Mouse (Mus musculus) MEL (cell line): ENCODE measurements around the gene Opa3. TPM values are rescaled to one million over a fixed set of nuclear protein-coding genes. Genes with fewer than 3 reads are reported as not detected.

Experiments used
- DNase-seq: peaks from one replicate; pipeline ENCODE4 v3.0.0; 2011; ENCODE audit warnings: low read depth, low spot score
- H3K27ac ChIP-seq: 2 replicates; pipeline ENCODE4 v1.5.1; 2012; ENCODE audit warnings: low read depth, mild to moderate bottlenecking, control low read depth, low read length, moderate library complexity; ENCODE audit not compliant: control insufficient read depth
- H3K27me3 ChIP-seq, 2 experiments: fragments of 150-350 bp in 1 of 2; sonication (generic) in 1 of 2; 2 replicates each; pipeline ENCODE4 v1.6.1; 2012; ENCODE audit warnings: low read length in 2 of 2, mild to moderate bottlenecking in 2 of 2, improper control_type of control experiment in 1 of 2, moderate library complexity in 1 of 2; ENCODE audit not compliant: insufficient read depth in 2 of 2, control insufficient read depth in 1 of 2
- H3K36me3 ChIP-seq, 2 experiments: 2 replicates each; pipeline ENCODE4 v1.6.1; 2012 to 2014; ENCODE audit warnings: low read length in 2 of 2, improper control_type of control experiment in 1 of 2, inconsistent platforms in 1 of 2, mild to moderate bottlenecking in 1 of 2; ENCODE audit not compliant: insufficient read depth in 2 of 2, control insufficient read depth in 1 of 2
- H3K4me1 ChIP-seq, 2 experiments: fragments of 150-350 bp in 1 of 2; sonication (generic) in 1 of 2; 2 replicates each; pipeline ENCODE4 v1.6.1; 2012; ENCODE audit warnings: low read length in 2 of 2, improper control_type of control experiment in 1 of 2, mild to moderate bottlenecking in 1 of 2; ENCODE audit not compliant: insufficient read depth in 2 of 2, control insufficient read depth in 1 of 2
- H3K4me3 ChIP-seq, 2 experiments: fragments of 150-350 bp in 1 of 2; sonication (generic) in 1 of 2; 2 replicates each; pipeline ENCODE4 v1.5.1; 2012; ENCODE audit warnings: low read depth in 2 of 2, low read length in 2 of 2, mild to moderate bottlenecking in 2 of 2, moderate library complexity in 2 of 2, control low read depth in 1 of 2, improper control_type of control experiment in 1 of 2; ENCODE audit not compliant: control insufficient read depth in 1 of 2, insufficient read depth in 1 of 2
- H3K79me2 ChIP-seq: 2 replicates; pipeline ENCODE4 v1.6.1; 2012; ENCODE audit warnings: mild to moderate bottlenecking, low read length, moderate library complexity; ENCODE audit not compliant: control insufficient read depth, poor library complexity, insufficient read depth
- H3K9ac ChIP-seq: 2 replicates; pipeline ENCODE4 v1.6.1; 2012; ENCODE audit warnings: low read depth, mild to moderate bottlenecking, control low read depth, low read length, moderate library complexity; ENCODE audit not compliant: control insufficient read depth, poor library complexity, severe bottlenecking
- H3K9me3 ChIP-seq: fragments of 150-350 bp; sonication (generic); replicated peaks from 2 replicates; pipeline ENCODE4 v1.6.1; 2012; ENCODE audit warnings: mild to moderate bottlenecking, low read length, improper control_type of control experiment, moderate library complexity; ENCODE audit not compliant: insufficient read depth
- BHLHE40 ChIP-seq: IDR thresholded peaks from 2 replicates; pipeline ENCODE4 v1.6.1; 2012; ENCODE audit warnings: low read depth, mild to moderate bottlenecking, inconsistent platforms, low read length, improper control_type of control experiment, borderline replicate concordance
- CHD1 ChIP-seq: IDR thresholded peaks from 2 replicates; pipeline ENCODE4 v1.6.1; 2012; ENCODE audit warnings: low read depth, mild to moderate bottlenecking, inconsistent platforms, low read length, improper control_type of control experiment
- CHD2 ChIP-seq: IDR thresholded peaks from 2 replicates; pipeline ENCODE4 v1.6.1; 2011; ENCODE audit warnings: low read length, improper control_type of control experiment
- CTCF ChIP-seq, 3 experiments: IDR thresholded peaks in 2 of 3; conservative IDR thresholded peaks in 1 of 3; 2 replicates each; pipeline ENCODE4 v1.5.1; 2011 to 2012; ENCODE audit warnings: low read length in 3 of 3, low read depth in 2 of 3, mild to moderate bottlenecking in 2 of 3, improper control_type of control experiment in 1 of 3, inconsistent platforms in 1 of 3, mixed read lengths in 1 of 3, moderate library complexity in 1 of 3; ENCODE audit not compliant: control insufficient read depth in 1 of 3, insufficient read depth in 1 of 3, poor library complexity in 1 of 3, severe bottlenecking in 1 of 3
- ELF1 ChIP-seq: IDR thresholded peaks from 2 replicates; pipeline ENCODE4 v1.6.1; 2014; ENCODE audit warnings: low read depth, mild to moderate bottlenecking, inconsistent platforms, low read length, improper control_type of control experiment, moderate library complexity
- EP300 ChIP-seq, 2 experiments: IDR thresholded peaks; 2 replicates each; pipeline ENCODE4 v1.6.1; 2011; ENCODE audit warnings: improper control_type of control experiment in 2 of 2, low read length in 2 of 2, low read depth in 1 of 2, mild to moderate bottlenecking in 1 of 2
- ETS1 ChIP-seq: IDR thresholded peaks from 2 replicates; pipeline ENCODE4 v1.6.1; 2012; ENCODE audit warnings: low read depth, mild to moderate bottlenecking, inconsistent platforms, low read length, improper control_type of control experiment, moderate library complexity
- GATA1 ChIP-seq: IDR thresholded peaks from 2 replicates; pipeline ENCODE4 v1.6.1; 2011; ENCODE audit warnings: low read depth, low read length, improper control_type of control experiment
- JUND ChIP-seq: IDR thresholded peaks from 2 replicates; pipeline ENCODE4 v1.6.1; 2011; ENCODE audit warnings: low read depth, mild to moderate bottlenecking, improper control_type of control experiment, low read length
- MAX ChIP-seq: IDR thresholded peaks from 2 replicates; pipeline ENCODE4 v1.6.1; 2011; ENCODE audit warnings: low read length, improper control_type of control experiment
- MAZ ChIP-seq: IDR thresholded peaks from 2 replicates; pipeline ENCODE4 v1.6.1; 2012; ENCODE audit warnings: low read depth, mild to moderate bottlenecking, inconsistent platforms, low read length, improper control_type of control experiment
- MEF2A ChIP-seq: IDR thresholded peaks from 2 replicates; pipeline ENCODE4 v1.6.1; 2014; ENCODE audit warnings: low read depth, mild to moderate bottlenecking, inconsistent platforms, low read length, improper control_type of control experiment; ENCODE audit not compliant: poor library complexity, insufficient replicate concordance, severe bottlenecking; ENCODE audit errors: extremely low read depth
- MXI1 ChIP-seq: IDR thresholded peaks from 2 replicates; pipeline ENCODE4 v1.6.1; 2011; ENCODE audit warnings: mild to moderate bottlenecking, low read depth, low read length, improper control_type of control experiment
- MYC ChIP-seq: IDR thresholded peaks from 2 replicates; pipeline ENCODE4 v1.6.1; 2011; ENCODE audit warnings: low read depth, mild to moderate bottlenecking, low read length, improper control_type of control experiment, moderate library complexity
- POLR2A ChIP-seq, 2 experiments: IDR thresholded peaks; 2 replicates each; pipeline ENCODE4 v1.6.1; 2011 to 2012; ENCODE audit warnings: low read length in 2 of 2, mild to moderate bottlenecking in 2 of 2, control low read depth in 1 of 2, improper control_type of control experiment in 1 of 2, low read depth in 1 of 2, moderate library complexity in 1 of 2; ENCODE audit not compliant: control insufficient read depth in 1 of 2, insufficient read depth in 1 of 2, poor library complexity in 1 of 2
- RAD21 ChIP-seq: IDR thresholded peaks from 2 replicates; pipeline ENCODE4 v1.6.1; 2011; ENCODE audit warnings: mild to moderate bottlenecking, low read depth, low read length, improper control_type of control experiment
- SIN3A ChIP-seq: IDR thresholded peaks from 2 replicates; pipeline ENCODE4 v1.6.1; 2012; ENCODE audit warnings: low read length, improper control_type of control experiment, inconsistent platforms
- SMC3 ChIP-seq: IDR thresholded peaks from 2 replicates; pipeline ENCODE4 v1.6.1; 2011; ENCODE audit warnings: low read depth, low read length, improper control_type of control experiment
- TAL1 ChIP-seq: IDR thresholded peaks from 2 replicates; pipeline ENCODE4 v1.6.1; 2012; ENCODE audit warnings: mild to moderate bottlenecking, inconsistent platforms, low read length, moderate library complexity, mixed read lengths
- TBP ChIP-seq: IDR thresholded peaks from 2 replicates; pipeline ENCODE4 v1.8.0; 2011; ENCODE audit warnings: low read depth, low read length, improper control_type of control experiment
- TCF12 ChIP-seq: IDR thresholded peaks from 2 replicates; pipeline ENCODE4 v1.6.1; 2014; ENCODE audit warnings: low read depth, mild to moderate bottlenecking, inconsistent platforms, low read length, improper control_type of control experiment, moderate library complexity
- USF1 ChIP-seq: IDR thresholded peaks from 2 replicates; pipeline ENCODE4 v1.6.1; 2014; ENCODE audit warnings: low read depth, mild to moderate bottlenecking, inconsistent platforms, low read length, improper control_type of control experiment, moderate library complexity
- ZC3H11A ChIP-seq: IDR thresholded peaks from 2 replicates; pipeline ENCODE4 v1.6.1; 2012; ENCODE audit warnings: low read depth, mild to moderate bottlenecking, inconsistent platforms, low read length, improper control_type of control experiment
- ZNF384 ChIP-seq: IDR thresholded peaks from 2 replicates; pipeline ENCODE4 v1.6.1; 2012; ENCODE audit warnings: low read depth, mild to moderate bottlenecking, inconsistent platforms, low read length, improper control_type of control experiment
- polyA plus RNA-seq, 2 experiments: library from polyadenylated mRNA; stranded (reverse) in 1 of 2; unstranded in 1 of 2; fragments of >175 nt in 1 of 2; fragments of >200 nt in 1 of 2; gene quantifications; 2 replicates each; pipeline versions ENCODE4 v1.2.1 to v1.2.4; 2012; ENCODE audit warnings: low replicate concordance in 2 of 2, low read depth in 1 of 2; ENCODE audit not compliant: insufficient read length in 2 of 2, insufficient read depth in 1 of 2, missing spikeins in 1 of 2
- total RNA-seq: library from RNA; depleted of rRNA; stranded (reverse); fragments of 300-350 nt; gene quantifications from 2 replicates; pipeline ENCODE4 v1.2.3, GENCODE M21; 2012

Gene Opa3
- total and polyA plus RNA-seq, 3 experiments = 18.5 to 85.4 (median 37.2) TPM

- no peaks in the 10 kb centered on the region for H3K79me2 ChIP-seq
- DNase-seq = peak; percentile 85
- no peak overlapping the region for H3K9ac ChIP-seq
- H3K4me3 ChIP-seq = no peak overlapping the region
- H3K4me1 ChIP-seq = peaks cover 4 to 32% of the 10 kb centered on the region in 2 experiments
- H3K27me3 ChIP-seq = no peaks in the 10 kb centered on the region
- 0 out of 2 replicates have a peak, but pooled peaks have one; percentile 25 for TF ChIP-seq MAZ
- no peak for TF ChIP-seq ELF1
- TF ChIP-seq SMC3 = peak; percentile 9; the same call in 1 of the 2 replicates
- peak; percentile 76 for TF ChIP-seq MAX
- peak; percentile 86 for TF ChIP-seq MYC
- no peak for TF ChIP-seq ZC3H11A
- peak; percentile 55; the same call in 1 of the 2 replicates for TF ChIP-seq BHLHE40
- no peak for TF ChIP-seq CHD1
- TF ChIP-seq CTCF (IDR thresholded peaks at IDR 0.05 in 2 of 3, conservative IDR thresholded peaks at IDR 0.05 in 1 of 3; ENCODE audit: control insufficient read depth in 1 of 3, insufficient read depth in 1 of 3, low read depth in 2 of 3, low read length in 3 of 3, poor library complexity in 1 of 3, severe bottlenecking in 1 of 3) = no peak
- TF ChIP-seq ETS1 = 0 out of 2 replicates have a peak, but pooled peaks have one; percentile 13
- 0 out of 4 replicates have a peak, but pooled peaks have one; percentile 6 to 19 for TF ChIP-seq EP300 (IDR thresholded peaks at IDR 0.05; ENCODE audit: low read depth in 1 of 2, low read length in 2 of 2)
- no peak for TF ChIP-seq RAD21
- 0 out of 2 replicates have a peak, but pooled peaks have one; percentile 24 for TF ChIP-seq SIN3A
- no peak for TF ChIP-seq JUND
- no peak for TF ChIP-seq TAL1
- TF ChIP-seq TBP = peak; percentile 51; the same call in 1 of the 2 replicates
- TF ChIP-seq POLR2A (IDR thresholded peaks at IDR 0.05; ENCODE audit: control insufficient read depth in 1 of 2, insufficient read depth in 1 of 2, low read depth in 1 of 2, low read length in 2 of 2, poor library complexity in 1 of 2) = no peak
- 0 out of 2 replicates have a peak, but pooled peaks have one; percentile 34 for TF ChIP-seq GATA1
- TF ChIP-seq CHD2 = no peak
- no peak for TF ChIP-seq MEF2A
- TF ChIP-seq USF1 = no peak
- TF ChIP-seq TCF12 = no peak
- TF ChIP-seq ZNF384 = no peak
- peak; percentile 59 for TF ChIP-seq MXI1
- TF ChIP-seq, all 39 proteins: peak for 11
- peaks cover 0 to 17% of the 10 kb centered on the region in 2 experiments; a peak in 2 of 4 replicates for H3K36me3 ChIP-seq
- peak overlapping the region; percentile 51; the same call in 1 of the 2 replicates for H3K27ac ChIP-seq
- no peaks in the 10 kb centered on the region for H3K9me3 ChIP-seq
Observed at GRCm38 (mm10) chr7:19217492-19217891, 10.6 kb upstream of the Opa3 start.
